Mouse (Mus musculus) gonadal fat pad, adult 2 months (tissue): ENCODE measurements around the gene Slf2. TPM values are rescaled to one million over a fixed set of nuclear protein-coding genes. Genes with fewer than 3 reads are reported as not detected.

ENCODE experiments used
- DNase-seq: peaks from one replicate; pipeline ENCODE4 v3.0.0-alpha.2; 2012; ENCODE audit warnings: low read depth
- polyA plus RNA-seq: library from polyadenylated mRNA; depleted of rRNA; stranded (reverse); fragments of >200 nt; gene quantifications from 2 replicates; pipeline ENCODE4 v1.2.3, GENCODE M21; 2012; rRNA removed

The Slf2 gene
- polyA plus RNA-seq, 1 experiment = 53.7 TPM

- DNase-seq = no peak
Measured at GRCm38 (mm10) chr19:45030746-45031693, 100.1 kb downstream of the Slf2 start.

- no peak for DNase-seq
Measured at GRCm38 (mm10) chr19:45031780-45032179, 100.8 kb downstream of the Slf2 start.

Other genes starting within 250 kb of the Slf2 start
- 15.7 and 31.3 TPM in 2 replicates for gene Pax2, start 175.1 kb upstream of the Slf2 start, polyA plus RNA-seq
- gene Sema4g, start 58.0 kb downstream of the Slf2 start, polyA plus RNA-seq = 15.5 and 18.5 TPM in 2 replicates
- gene Twnk, start 74.5 kb downstream of the Slf2 start, polyA plus RNA-seq = 12.9 and 13.4 TPM in 2 replicates
- 73.0 and 74.7 TPM in 2 replicates for gene Mrpl43, start 75.3 kb downstream of the Slf2 start, polyA plus RNA-seq
- gene Lzts2, start 83.3 kb downstream of the Slf2 start, polyA plus RNA-seq = 87.8 and 102 TPM in 2 replicates
- 0.61 and 0.70 TPM in 2 replicates for gene Pdzd7, start 114.6 kb downstream of the Slf2 start, polyA plus RNA-seq
- 58.5 and 68.1 TPM in 2 replicates for gene Sfxn3, start 116.4 kb downstream of the Slf2 start, polyA plus RNA-seq
- 5.7 and 8.4 TPM in 2 replicates for gene Kazald1, start 144.1 kb downstream of the Slf2 start, polyA plus RNA-seq
- 0.07 and 0.09 TPM in 2 replicates for gene Tlx1, start 219.5 kb downstream of the Slf2 start, polyA plus RNA-seq